Mouse (Mus musculus) skeletal muscle tissue, adult 2 months (tissue): ENCODE results near the gene Filip1.

Experiments
- DNase-seq: peaks from one replicate; pipeline ENCODE4 v3.0.0-alpha.2; 2012; ENCODE audit warnings: low read depth, low spot score

The Filip1 gene

GRCm38 (mm10) chr9:79948376-79948775 is 64.3 kb downstream of the Filip1 start:
- no peak for DNase-seq

DNA sequence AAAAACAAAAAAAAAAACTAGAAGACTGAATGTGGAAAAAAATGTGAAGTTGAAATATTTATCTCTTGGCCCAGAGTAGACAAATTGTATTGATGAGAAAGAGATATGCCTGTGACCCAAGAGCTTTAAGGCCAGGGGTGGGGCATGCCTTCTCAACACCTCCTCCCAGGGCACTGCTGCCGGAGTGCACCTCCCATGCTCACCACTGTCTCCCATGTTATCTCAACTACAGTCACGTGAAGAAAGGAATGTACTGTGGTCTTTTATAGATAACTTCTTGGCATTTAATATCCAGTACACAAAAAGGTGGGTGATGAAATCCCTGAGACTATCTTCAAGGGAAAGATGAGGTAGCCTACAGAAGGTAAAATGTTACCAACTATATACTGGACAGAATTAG is 64.7 kb downstream of the Filip1 start:
- no peak for DNase-seq

DNA sequence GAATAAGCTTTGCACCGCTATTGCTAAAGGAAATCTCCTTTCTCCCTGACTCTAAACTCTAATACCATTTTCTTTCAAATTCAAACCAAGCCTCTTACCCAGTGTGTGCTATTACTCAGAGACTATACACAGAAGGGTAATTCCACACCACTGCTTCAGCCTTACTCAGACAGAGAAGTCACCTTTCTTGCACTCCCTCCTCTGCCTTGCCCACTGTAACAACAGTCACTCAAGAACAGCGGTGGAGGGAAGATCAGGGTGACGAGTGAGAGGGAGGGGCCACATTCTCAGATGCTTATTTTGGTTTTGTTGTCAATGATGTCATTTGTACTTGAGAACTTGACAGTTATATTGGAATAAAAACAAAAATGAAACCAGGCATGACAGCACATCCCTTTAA is 65.2 kb downstream of the Filip1 start:
- DNase-seq, result no peak

DNA sequence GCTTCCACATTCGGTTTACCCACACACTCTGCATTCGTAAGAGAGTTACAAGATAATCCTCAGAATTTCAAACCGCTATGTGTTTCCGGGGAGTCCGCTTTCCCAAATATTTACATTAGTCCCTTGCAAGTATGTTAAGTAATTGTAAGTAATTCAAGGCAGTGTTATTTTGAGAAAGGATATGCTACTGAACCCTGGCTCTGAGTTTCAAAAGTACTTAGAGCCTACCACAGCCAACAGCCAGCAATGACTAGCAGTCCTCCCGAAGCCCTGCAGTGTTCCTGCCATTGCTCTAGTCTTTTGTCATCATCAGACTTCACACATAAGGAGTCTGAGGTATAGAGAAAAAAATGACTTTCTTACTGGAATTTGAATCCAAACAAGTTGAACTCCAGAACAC is 67.8 kb downstream of the Filip1 start:
- DNase-seq, result no peak

DNA sequence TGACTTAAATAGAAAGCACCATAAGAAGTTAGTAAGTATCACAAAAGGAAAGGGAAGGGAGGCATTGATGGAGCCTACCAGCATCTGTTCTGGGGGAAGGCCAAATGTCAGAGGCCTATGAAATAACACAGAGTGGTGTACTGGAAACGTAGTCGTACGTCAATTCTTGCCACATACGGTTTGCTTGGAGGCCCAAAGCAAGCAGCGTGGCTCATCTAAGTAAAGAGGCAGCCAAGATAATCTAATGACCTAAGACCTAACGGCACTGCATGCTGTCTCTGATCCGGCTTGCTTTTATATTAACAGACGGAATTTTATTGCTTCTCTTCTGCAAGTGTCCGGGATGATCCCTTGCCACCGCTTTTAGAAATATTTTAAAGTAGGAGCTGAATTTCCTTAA is 68.7 kb downstream of the Filip1 start:
- DNase-seq, result no peak

DNA sequence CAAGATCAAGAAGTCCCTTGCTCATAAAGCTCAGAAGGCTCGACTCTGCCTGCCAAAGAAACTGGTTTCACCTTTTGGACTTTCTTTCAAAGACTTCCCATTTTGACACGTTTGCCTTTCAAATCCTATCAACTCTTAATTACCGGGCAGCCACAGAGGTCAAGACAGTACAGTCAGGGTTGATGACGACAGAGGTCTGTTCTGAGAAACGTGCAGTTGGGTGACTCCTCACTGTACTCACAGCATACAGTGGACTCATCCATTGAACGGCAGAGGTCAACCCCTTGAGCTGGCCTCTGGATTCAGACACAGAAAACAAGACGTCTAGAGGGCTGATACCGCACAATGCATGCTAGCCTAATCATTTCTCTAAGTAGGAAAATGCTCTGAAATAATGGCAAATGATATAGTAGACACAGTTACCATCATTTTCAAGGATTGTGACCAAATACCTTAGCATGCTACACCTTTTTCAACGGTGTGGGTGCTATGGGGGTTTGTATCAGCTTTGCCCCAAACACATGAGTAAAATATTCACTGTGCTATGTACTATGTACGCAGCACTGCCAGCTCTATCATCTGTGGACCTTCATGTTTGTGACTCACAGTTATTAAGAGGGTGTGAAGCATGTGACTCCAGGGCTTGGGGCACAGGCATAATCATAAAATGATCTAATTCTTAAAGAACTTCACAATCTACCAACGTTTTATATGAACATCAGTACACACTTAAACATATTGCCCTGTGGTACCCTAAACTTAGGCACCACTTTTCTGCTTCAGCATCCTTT is 74.0 kb downstream of the Filip1 start:
- no peak for DNase-seq

DNA sequence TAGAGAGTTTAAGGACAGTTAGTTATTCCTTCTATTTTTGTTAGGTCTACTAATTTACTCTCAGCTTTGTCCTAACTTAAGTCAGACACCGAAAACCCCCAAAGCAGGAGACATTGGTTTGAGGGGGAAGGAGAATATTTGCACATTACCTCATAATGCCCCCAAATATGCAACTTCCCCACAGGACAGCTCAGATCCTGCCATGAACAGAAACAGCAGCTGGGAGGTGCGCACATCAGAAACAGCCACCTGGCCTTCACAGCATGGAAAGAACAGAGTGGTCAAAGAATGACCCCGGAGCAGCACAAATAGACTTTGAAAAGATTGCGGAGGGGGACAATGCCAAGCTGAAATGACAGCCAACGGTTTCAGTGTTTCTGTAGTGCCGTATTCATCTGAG is 75.1 kb downstream of the Filip1 start:
- DNase-seq, result no peak

DNA sequence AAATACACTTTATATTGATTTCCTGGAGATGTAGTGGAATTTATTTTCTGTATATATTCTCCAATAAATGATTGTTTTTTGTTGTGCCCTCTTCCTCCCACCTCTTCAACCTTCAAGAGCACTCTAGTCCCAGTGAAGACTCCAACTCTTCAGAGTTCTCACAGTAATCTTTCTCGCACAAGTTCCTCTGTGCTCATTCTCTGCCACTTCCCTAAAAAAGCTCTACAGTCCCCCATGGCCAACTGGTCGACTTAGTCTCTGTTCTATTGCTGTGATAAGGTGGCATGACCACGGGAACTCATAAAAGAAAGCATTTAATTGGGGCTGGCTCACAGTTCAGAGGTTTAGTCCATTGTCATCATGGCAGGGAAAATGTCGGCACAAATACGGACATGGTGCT is 80.1 kb downstream of the Filip1 start:
- no peak for DNase-seq

GRCm38 (mm10) chr9:79928092-79928491 is 84.6 kb downstream of the Filip1 start:
- DNase-seq, result no peak

DNA sequence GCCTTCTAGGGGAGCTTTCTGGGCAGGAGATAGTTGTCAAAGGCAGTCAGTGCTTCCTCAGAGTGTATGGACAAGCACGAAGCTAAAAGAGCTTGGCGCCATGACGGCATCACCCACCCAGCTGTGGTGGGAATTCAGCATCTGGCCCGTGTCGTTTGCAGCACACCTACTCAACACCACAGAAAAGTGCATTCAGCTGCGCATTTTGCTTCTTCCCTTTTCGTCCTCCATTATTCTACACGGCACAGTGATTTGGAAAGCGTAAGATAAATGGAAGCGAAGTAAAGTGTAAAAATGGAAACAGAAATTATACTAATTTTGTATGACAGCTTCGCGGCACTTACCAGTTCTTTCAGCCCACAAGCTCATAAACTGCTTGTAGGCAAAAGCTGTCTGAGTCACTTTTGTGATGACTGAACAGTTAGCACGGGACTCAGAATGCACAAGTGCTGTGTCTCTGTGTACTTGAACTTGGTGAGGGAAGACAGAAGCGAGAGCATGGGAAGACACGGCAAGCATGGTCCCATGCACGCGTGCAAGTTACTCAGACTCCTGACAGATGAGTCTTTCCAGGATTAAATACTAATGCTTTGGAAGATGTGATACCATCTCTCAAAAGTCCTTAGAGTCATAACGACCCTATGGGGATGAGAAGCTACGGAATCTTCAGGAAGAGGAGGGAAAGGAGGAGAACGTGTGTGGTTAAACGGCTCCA is 85.3 kb downstream of the Filip1 start:
- no peak for DNase-seq

GRCm38 (mm10) chr9:79926464-79927155 is 86.0 kb downstream of the Filip1 start:
- peak; percentile 67 for DNase-seq

DNA sequence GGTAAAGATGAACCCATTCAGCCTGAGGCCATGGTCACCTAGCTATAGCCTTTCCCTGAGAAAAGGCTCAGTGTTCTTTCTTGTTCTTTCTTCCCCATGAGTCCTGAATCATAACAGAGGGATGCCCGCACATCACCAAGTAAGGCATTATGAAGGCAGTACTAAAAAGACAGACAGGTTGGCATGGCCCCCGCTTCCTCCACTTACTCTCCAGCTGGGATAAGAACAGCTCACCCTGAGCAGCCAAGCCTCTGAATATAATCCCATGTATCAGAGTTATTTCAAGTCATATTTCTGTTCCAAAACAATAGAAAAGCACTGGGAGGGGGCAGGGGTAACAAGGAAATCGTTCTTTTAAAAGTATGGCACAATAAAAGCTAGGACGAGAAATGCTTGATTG is 86.7 kb downstream of the Filip1 start:
- DNase-seq, result no peak

DNA sequence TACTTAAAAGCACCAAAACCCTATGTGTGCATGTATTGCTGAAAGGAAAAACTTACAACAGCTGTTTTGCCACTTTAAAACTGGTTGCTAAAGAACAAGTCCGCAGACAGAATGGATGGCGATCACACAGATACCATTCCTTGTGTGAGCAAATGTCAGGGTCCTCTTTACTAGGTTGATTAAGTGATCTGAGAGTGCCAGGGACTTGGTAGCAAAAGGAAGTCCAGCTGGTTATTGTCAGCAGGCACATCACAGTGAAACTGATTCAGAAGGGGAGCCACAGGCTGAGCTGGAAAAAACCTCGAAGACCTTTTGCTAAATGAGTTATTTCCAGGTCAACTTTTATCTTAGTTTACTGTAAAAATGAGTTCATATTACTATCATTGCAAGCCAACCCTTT is 89.4 kb downstream of the Filip1 start:
- no peak for DNase-seq

- DNase-seq, result no peak
These were observed 90.2 kb downstream of the Filip1 start for GRCm38 (mm10) chr9:79922493-79922760.

GRCm38 (mm10) chr9:79921701-79922492 is 90.8 kb downstream of the Filip1 start:
- DNase-seq, result no peak

GRCm38 (mm10) chr9:79920540-79920933 is 92.1 kb downstream of the Filip1 start:
- no peak for DNase-seq

GRCm38 (mm10) chr9:79919750-79920539 is 92.7 kb downstream of the Filip1 start:
- DNase-seq, result no peak

- peak; percentile 32 for DNase-seq
These were observed 93.3 kb downstream of the Filip1 start for GRCm38 (mm10) chr9:79919303-79919721.

- no peak for DNase-seq
These were observed 94.1 kb downstream of the Filip1 start for GRCm38 (mm10) chr9:79918325-79919117.

DNA sequence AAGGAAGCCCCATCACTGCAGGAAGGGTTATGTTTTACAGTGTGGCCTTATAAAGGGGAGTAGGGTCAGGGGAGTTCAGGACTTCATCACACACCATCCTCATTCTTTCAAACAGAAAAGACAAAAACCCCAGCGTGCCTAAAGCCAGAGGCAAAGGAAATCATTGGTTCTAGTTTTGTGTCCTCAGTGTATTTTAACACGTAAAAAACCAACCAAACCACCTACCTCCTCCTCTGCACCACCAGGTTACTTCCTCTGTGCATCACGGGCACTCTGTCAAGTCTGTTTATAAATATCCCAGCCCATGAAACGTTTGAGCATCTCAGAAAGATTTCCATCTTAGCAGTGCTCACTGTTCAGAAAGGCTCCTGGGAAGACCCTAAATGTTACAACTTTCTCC is 98.4 kb downstream of the Filip1 start:
- no peak for DNase-seq
